Comparison of ENCODE assay signal across 8 mouse cellular contexts in the genomic region with DNA sequence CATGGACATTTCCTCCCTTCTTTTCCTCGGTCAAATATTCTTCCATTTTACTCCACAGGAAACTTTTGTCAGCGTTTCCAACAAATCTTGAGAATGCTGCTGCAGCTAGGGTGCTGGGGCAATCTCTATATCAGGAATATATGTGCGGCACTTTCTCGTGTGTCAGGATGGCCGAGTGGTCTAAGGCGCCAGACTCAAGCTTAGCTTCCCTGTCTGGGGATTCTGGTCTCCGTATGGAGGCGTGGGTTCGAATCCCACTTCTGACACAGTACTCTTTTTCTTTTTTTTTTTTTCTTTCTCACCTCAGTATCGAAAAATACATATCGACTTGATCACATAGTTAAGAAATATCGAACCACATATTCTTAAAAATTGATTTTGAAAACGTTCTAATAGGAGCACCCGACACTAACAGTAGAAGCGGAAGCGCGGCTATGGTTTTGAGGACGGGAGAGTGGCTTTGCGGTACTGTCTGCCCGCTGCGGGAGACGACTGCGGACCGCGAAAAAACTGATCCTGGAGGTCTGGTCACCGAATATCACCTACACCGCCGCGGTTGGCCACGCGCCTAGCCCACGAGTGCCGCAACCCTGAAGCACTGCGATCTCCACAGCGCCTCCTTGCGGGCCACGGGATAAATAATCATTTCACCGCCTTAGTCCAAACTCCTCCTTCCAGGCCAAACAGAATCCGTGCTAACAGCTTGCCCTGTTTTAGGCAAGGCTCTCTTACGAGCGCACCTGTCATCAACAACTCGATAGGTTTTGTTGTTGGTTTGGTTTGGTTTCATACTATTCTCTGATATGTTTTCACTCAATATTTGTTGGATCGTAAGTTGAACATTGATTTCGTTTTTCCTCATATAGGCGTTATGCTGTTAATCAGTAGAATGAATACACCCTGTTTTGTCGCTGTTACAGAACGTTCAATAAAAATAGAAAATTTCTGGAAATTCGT. TPM values are rescaled to one million over a fixed set of nuclear protein-coding genes. Genes with fewer than 3 reads are reported as not detected.
DNase-seq lines count a peak whose midpoint lies in the region; ATAC-seq and TF ChIP-seq lines count a peak whose summit lies in the region.

No protein-coding gene starts in this region.

- no peaks in the 10 kb centered on the region for H3K9me3 ChIP-seq in erythroblast, embryonic 14.5 days (ENCODE audit: control insufficient read depth, low read length)
- peaks cover 5% of the 10 kb centered on the region for H3K9me3 ChIP-seq in heart, embryonic 13.5 days
- no peaks in the 10 kb centered on the region for H3K9me3 ChIP-seq in liver, embryonic 12.5 days (replicated peaks)
- no peaks in the 10 kb centered on the region for H3K9me3 ChIP-seq in stomach, embryonic 15.5 days

- peak overlapping the region; percentile 63 for H3ac ChIP-seq in C2C12 (ENCODE audit: control insufficient read depth, insufficient read length, low read depth)

- DNase-seq in brain, embryonic 14.5 days (ENCODE audit: low read depth), result peak; percentile 97
- DNase-seq in kidney, postnatal 10 days, result peak; percentile 94
- peak; percentile 88 to 91 for DNase-seq in natural killer cell, adult 2 months (ENCODE audit: low spot score in 2 of 2)

- H3K4me1 ChIP-seq in erythroblast, embryonic 14.5 days (ENCODE audit: control insufficient read depth), result peaks cover 17% of the 10 kb centered on the region
- H3K4me1 ChIP-seq in heart, embryonic 13.5 days, result no peaks in the 10 kb centered on the region
- peaks cover 14% of the 10 kb centered on the region for H3K4me1 ChIP-seq in liver, embryonic 12.5 days
- peaks cover 2% of the 10 kb centered on the region; the same call in 1 of the 2 replicates for H3K4me1 ChIP-seq in stomach, embryonic 15.5 days

- H3K79me2 ChIP-seq in C2C12 (ENCODE audit: control insufficient read depth, insufficient read depth), result no peaks in the 10 kb centered on the region

- H3K36me3 ChIP-seq in C2C12 (ENCODE audit: control insufficient read depth, insufficient read depth), result no peaks in the 10 kb centered on the region
- peaks cover 6% of the 10 kb centered on the region for H3K36me3 ChIP-seq in erythroblast, embryonic 14.5 days (ENCODE audit: control insufficient read depth)
- H3K36me3 ChIP-seq in heart, embryonic 13.5 days, result peaks cover 6% of the 10 kb centered on the region
- peaks cover 6% of the 10 kb centered on the region for H3K36me3 ChIP-seq in liver, embryonic 12.5 days
- H3K36me3 ChIP-seq in stomach, embryonic 15.5 days, result 0 out of 2 replicates have a peak, but pooled peaks cover 3% of the 10 kb centered on the region

- TF ChIP-seq CTCF in C2C12 (IDR thresholded peaks at IDR 0.05; ENCODE audit: control insufficient read depth, insufficient read depth, insufficient read length), result peak; percentile 88
- peak; percentile 92 for TF ChIP-seq CTCF in brain, embryonic 14.5 days (IDR thresholded peaks at IDR 0.05; ENCODE audit: borderline replicate concordance, extremely low read depth, insufficient read depth, insufficient read length)

- 4% methylated on average over 48 of the region's 48 CpGs for WGBS in heart, embryonic 13.5 days
- WGBS in liver, embryonic 12.5 days (ENCODE audit: insufficient replicate concordance), result 4% methylated on average over 48 of the region's 48 CpGs
- 5% methylated on average over 48 of the region's 48 CpGs for WGBS in stomach, embryonic 15.5 days

- H3K4me2 ChIP-seq in heart, embryonic 13.5 days, result peak overlapping the region; percentile 69
- H3K4me2 ChIP-seq in liver, embryonic 12.5 days, result peak overlapping the region; percentile 75
- peak overlapping the region; percentile 56 for H3K4me2 ChIP-seq in stomach, embryonic 15.5 days

- H3K79me3 ChIP-seq in C2C12 (ENCODE audit: low read depth), result no peaks in the 10 kb centered on the region

- peak overlapping the region; percentile 85 for H3K9ac ChIP-seq in heart, embryonic 13.5 days
- H3K9ac ChIP-seq in liver, embryonic 12.5 days, result peak overlapping the region; percentile 72
- H3K9ac ChIP-seq in stomach, embryonic 15.5 days, result peak overlapping the region; percentile 54

- peak overlapping the region; percentile 84 for H3K27ac ChIP-seq in heart, embryonic 13.5 days (replicated peaks)
- peak overlapping the region; percentile 81 for H3K27ac ChIP-seq in liver, embryonic 12.5 days
- H3K27ac ChIP-seq in stomach, embryonic 15.5 days, result peak overlapping the region; percentile 91

- no peaks in the 10 kb centered on the region for H3K27me3 ChIP-seq in C2C12 (ENCODE audit: control insufficient read depth, insufficient read depth, insufficient read length)
- H3K27me3 ChIP-seq in erythroblast, embryonic 14.5 days (ENCODE audit: control insufficient read depth), result no peaks in the 10 kb centered on the region
- no peaks in the 10 kb centered on the region for H3K27me3 ChIP-seq in heart, embryonic 13.5 days (replicated peaks)
- no peaks in the 10 kb centered on the region for H3K27me3 ChIP-seq in liver, embryonic 12.5 days (replicated peaks)
- no peaks in the 10 kb centered on the region for H3K27me3 ChIP-seq in stomach, embryonic 15.5 days (replicated peaks)

- TF ChIP-seq POLR2A in brain, embryonic 14.5 days (IDR thresholded peaks at IDR 0.05; ENCODE audit: borderline replicate concordance, extremely low read depth, insufficient read depth, insufficient read length, poor library complexity, severe bottlenecking), result no peak

- H3K4me3 ChIP-seq in C2C12 (ENCODE audit: insufficient read depth, poor library complexity, severe bottlenecking), result peak overlapping the region; percentile 59
- H3K4me3 ChIP-seq in erythroblast, embryonic 14.5 days (replicated peaks), result peak overlapping the region; percentile 71
- H3K4me3 ChIP-seq in heart, embryonic 13.5 days, result peak overlapping the region; percentile 81
- peak overlapping the region; percentile 76 for H3K4me3 ChIP-seq in liver, embryonic 12.5 days
- H3K4me3 ChIP-seq in stomach, embryonic 15.5 days (replicated peaks), result peak overlapping the region; percentile 79

- ATAC-seq in heart, embryonic 13.5 days (ENCODE audit: extremely low read depth, insufficient number of reproducible peaks, low FRiP score, low TSS enrichment), result peak; percentile 85
- ATAC-seq in liver, embryonic 12.5 days, result peak; percentile 95
- ATAC-seq in stomach, embryonic 15.5 days (ENCODE audit: insufficient read depth, low FRiP score, low read depth), result peak; percentile 92

TF ChIP-seq in C2C12, 6 proteins besides CTCF, POLR2A, EP300 and RAD21:
- no peak for TF ChIP-seq MYOG (IDR thresholded peaks at IDR 0.05; ENCODE audit: control insufficient read depth, extremely low read depth, insufficient read length)
- no peak for TF ChIP-seq MYOD1 (IDR thresholded peaks at IDR 0.05; ENCODE audit: control insufficient read depth, insufficient read length, low read depth)
- no peak for TF ChIP-seq USF1 (IDR thresholded peaks at IDR 0.05; ENCODE audit: low read depth)
- no peak for TF ChIP-seq CEBPB (IDR thresholded peaks at IDR 0.05; ENCODE audit: low read depth)
- peak; percentile 38 for TF ChIP-seq MAX (IDR thresholded peaks at IDR 0.05)
- no peak for TF ChIP-seq FOSL1 (IDR thresholded peaks at IDR 0.05; ENCODE audit: insufficient read depth, low read length, poor library complexity, severe bottlenecking)

RNA-seq across cellular contexts. Expression of gene Trim27, which starts 21.1 kb away (rescaled TPM):
- 105 TPM for polyA plus RNA-seq in C2C12 (2012; fragmentation: generic; extraction: Trizol)
- 67.8 and 78.2 TPM in 2 replicates for polyA plus RNA-seq in brain, embryonic 14.5 days (2012; rRNA removed)
- 7.6 and 8.7 TPM in 2 replicates for polyA plus RNA-seq in erythroblast, embryonic 14.5 days (2012)
- polyA plus RNA-seq in heart, embryonic 13.5 days (2015; fragmentation: Nextera tagmentation; extraction: Ambion mirVana), result 80.3 and 83.4 TPM in 2 replicates
- polyA plus RNA-seq in liver, embryonic 12.5 days (2016; fragmentation: Nextera tagmentation; extraction: Ambion mirVana), result 129 and 132 TPM in 2 replicates
- polyA plus RNA-seq in stomach, embryonic 15.5 days (2015; fragmentation: Nextera tagmentation; extraction: Ambion mirVana), result 132 and 143 TPM in 2 replicates

RNA-seq across cellular contexts. Expression of gene Olfr1368, which starts 54.7 kb away (rescaled TPM):
- not detected for polyA plus RNA-seq in C2C12 (2012; fragmentation: generic; extraction: Trizol)
- polyA plus RNA-seq in brain, embryonic 14.5 days (2012; rRNA removed), result not detected in 2 replicates
- not detected in 2 replicates for polyA plus RNA-seq in erythroblast, embryonic 14.5 days (2012)
- polyA plus RNA-seq in heart, embryonic 13.5 days (2015; fragmentation: Nextera tagmentation; extraction: Ambion mirVana), result not detected in 2 replicates
- polyA plus RNA-seq in liver, embryonic 12.5 days (2016; fragmentation: Nextera tagmentation; extraction: Ambion mirVana), result not detected in 2 replicates
- polyA plus RNA-seq in stomach, embryonic 15.5 days (2015; fragmentation: Nextera tagmentation; extraction: Ambion mirVana), result not detected in 2 replicates

Comparison
In these comparisons a context has a peak if more than half of its experiments do, and no peak if none do; other contexts are left out.
1. Peak in every context shown above with its lines: DNase-seq, ATAC-seq, H3K4me3 ChIP-seq and H3K27ac ChIP-seq.